Mouse (Mus musculus): Measurements from ENCODE around the gene Kcnk13. TPM values are rescaled to one million over a fixed set of nuclear protein-coding genes. Genes with fewer than 3 reads are reported as not detected.
A peak's percentile ranks its signal among the peaks of the same experiment; 100 is the strongest.
"Not testable (repeated sequence)": the region's sequence is repeated elsewhere in the genome, so short reads cannot be mapped to it uniquely, and the experiment has no call there.

Kcnk13 gene
- total RNA-seq, 1 experiment from 2014 or later: not detected

- ATAC-seq (replicated peaks in 1 of 2; ENCODE audit: insufficient read depth in 1 of 2, low FRiP score in 2 of 2, low TSS enrichment in 1 of 2, low read depth in 1 of 2, poor library complexity in 2 of 2, severe bottlenecking in 2 of 2): no peak
Measured at GRCm38 (mm10) chr12:99958068-99959060, 5.9 kb upstream of the Kcnk13 start.

- ATAC-seq (replicated peaks in 1 of 2; ENCODE audit: insufficient read depth in 1 of 2, low FRiP score in 2 of 2, low TSS enrichment in 1 of 2, low read depth in 1 of 2, poor library complexity in 2 of 2, severe bottlenecking in 2 of 2): no peak
Measured at GRCm38 (mm10) chr12:99959291-99959690, 5.0 kb upstream of the Kcnk13 start.

- ATAC-seq (replicated peaks in 1 of 2; ENCODE audit: insufficient read depth in 1 of 2, low FRiP score in 2 of 2, low TSS enrichment in 1 of 2, low read depth in 1 of 2, poor library complexity in 2 of 2, severe bottlenecking in 2 of 2): no peak
Measured at GRCm38 (mm10) chr12:99959930-99960329, 4.4 kb upstream of the Kcnk13 start.

GRCm38 (mm10) chr12:99960675-99961074 lies 3.6 kb upstream of the Kcnk13 start:
- ATAC-seq (replicated peaks in 1 of 2; ENCODE audit: insufficient read depth in 1 of 2, low FRiP score in 2 of 2, low TSS enrichment in 1 of 2, low read depth in 1 of 2, poor library complexity in 2 of 2, severe bottlenecking in 2 of 2): no peak

- ATAC-seq (replicated peaks in 1 of 2; ENCODE audit: insufficient read depth in 1 of 2, low FRiP score in 2 of 2, low TSS enrichment in 1 of 2, low read depth in 1 of 2, poor library complexity in 2 of 2, severe bottlenecking in 2 of 2): 0 out of 4 replicates have a peak, but pooled peaks of 1 of the 2 experiments have one; percentile 26
Measured at GRCm38 (mm10) chr12:99965203-99966115, 1.2 kb downstream of the Kcnk13 start.

- 0 out of 4 replicates have a peak, but pooled peaks of 1 of the 2 experiments have one; percentile 8 for ATAC-seq (replicated peaks in 1 of 2; ENCODE audit: insufficient read depth in 1 of 2, low FRiP score in 2 of 2, low TSS enrichment in 1 of 2, low read depth in 1 of 2, poor library complexity in 2 of 2, severe bottlenecking in 2 of 2)
Measured at GRCm38 (mm10) chr12:99966116-99966770, 1.9 kb downstream of the Kcnk13 start.

- ATAC-seq (replicated peaks in 1 of 2; ENCODE audit: insufficient read depth in 1 of 2, low FRiP score in 2 of 2, low TSS enrichment in 1 of 2, low read depth in 1 of 2, poor library complexity in 2 of 2, severe bottlenecking in 2 of 2): peak; percentile 37 to 44
Measured at GRCm38 (mm10) chr12:99966881-99967363, 2.6 kb downstream of the Kcnk13 start.

GRCm38 (mm10) chr12:99969906-99970305 lies 5.6 kb downstream of the Kcnk13 start:
- ATAC-seq (replicated peaks in 1 of 2; ENCODE audit: insufficient read depth in 1 of 2, low FRiP score in 2 of 2, low TSS enrichment in 1 of 2, low read depth in 1 of 2, poor library complexity in 2 of 2, severe bottlenecking in 2 of 2): no peak

GRCm38 (mm10) chr12:99971205-99971894 lies 7.1 kb downstream of the Kcnk13 start:
- not testable (repeated sequence) for ATAC-seq (replicated peaks in 1 of 2; ENCODE audit: insufficient read depth in 1 of 2, low FRiP score in 2 of 2, low TSS enrichment in 1 of 2, low read depth in 1 of 2, poor library complexity in 2 of 2, severe bottlenecking in 2 of 2)

- ATAC-seq (replicated peaks in 1 of 2; ENCODE audit: insufficient read depth in 1 of 2, low FRiP score in 2 of 2, low TSS enrichment in 1 of 2, low read depth in 1 of 2, poor library complexity in 2 of 2, severe bottlenecking in 2 of 2): no peak
Measured at GRCm38 (mm10) chr12:99972825-99973224, 8.5 kb downstream of the Kcnk13 start.

GRCm38 (mm10) chr12:99973659-99974058 lies 9.4 kb downstream of the Kcnk13 start:
- no peak for ATAC-seq (replicated peaks in 1 of 2; ENCODE audit: insufficient read depth in 1 of 2, low FRiP score in 2 of 2, low TSS enrichment in 1 of 2, low read depth in 1 of 2, poor library complexity in 2 of 2, severe bottlenecking in 2 of 2)

GRCm38 (mm10) chr12:99979541-99979940 lies 15.2 kb downstream of the Kcnk13 start:
- ATAC-seq (replicated peaks in 1 of 2; ENCODE audit: insufficient read depth in 1 of 2, low FRiP score in 2 of 2, low TSS enrichment in 1 of 2, low read depth in 1 of 2, poor library complexity in 2 of 2, severe bottlenecking in 2 of 2): no peak

- ATAC-seq (replicated peaks in 1 of 2; ENCODE audit: insufficient read depth in 1 of 2, low FRiP score in 2 of 2, low TSS enrichment in 1 of 2, low read depth in 1 of 2, poor library complexity in 2 of 2, severe bottlenecking in 2 of 2): no peak
Measured at GRCm38 (mm10) chr12:99986797-99987196, 22.5 kb downstream of the Kcnk13 start.

GRCm38 (mm10) chr12:99988144-99988543 lies 23.8 kb downstream of the Kcnk13 start:
- ATAC-seq (replicated peaks in 1 of 2; ENCODE audit: insufficient read depth in 1 of 2, low FRiP score in 2 of 2, low TSS enrichment in 1 of 2, low read depth in 1 of 2, poor library complexity in 2 of 2, severe bottlenecking in 2 of 2): no peak

- no peak for ATAC-seq (replicated peaks in 1 of 2; ENCODE audit: insufficient read depth in 1 of 2, low FRiP score in 2 of 2, low TSS enrichment in 1 of 2, low read depth in 1 of 2, poor library complexity in 2 of 2, severe bottlenecking in 2 of 2)
Measured at GRCm38 (mm10) chr12:99992362-99992862, 28.1 kb downstream of the Kcnk13 start.

GRCm38 (mm10) chr12:99993146-99993890 lies 29.0 kb downstream of the Kcnk13 start:
- no peak for ATAC-seq (replicated peaks in 1 of 2; ENCODE audit: insufficient read depth in 1 of 2, low FRiP score in 2 of 2, low TSS enrichment in 1 of 2, low read depth in 1 of 2, poor library complexity in 2 of 2, severe bottlenecking in 2 of 2)

All from hematopoietic stem cell, adult 5-6 weeks (primary cell).